Mouse (Mus musculus) lung, postnatal 0 days (tissue): ENCODE measurements around the gene Babam2. TPM values are rescaled to one million over a fixed set of nuclear protein-coding genes. Genes with fewer than 3 reads are reported as not detected.

Source experiments
- ATAC-seq: fragments of 200-750 bp; cut with Nextera tagmentation; 2 replicates; pipeline ENCODE4 v1.8.0; 2017; ENCODE audit warnings: moderate library complexity
- DNase-seq: peaks from one replicate; pipeline ENCODE4 v3.0.0-alpha.2; 2016; ENCODE audit warnings: low spot score
- H3K27ac ChIP-seq: fragments of 300-500 bp; sonication (generic); 2 replicates; pipeline ENCODE4 v1.5.1; 2014; ENCODE audit warnings: antibody characterized with exemption, mild to moderate bottlenecking, low read length, mixed read lengths
- H3K27me3 ChIP-seq: fragments of 300-500 bp; sonication (generic); replicated peaks from 2 replicates; pipeline ENCODE4 v1.6.1; 2014; ENCODE audit warnings: low read length, mixed read lengths; ENCODE audit not compliant: insufficient read depth
- H3K36me3 ChIP-seq: fragments of 300-500 bp; sonication (generic); 2 replicates; pipeline ENCODE4 v1.6.1; 2014; ENCODE audit warnings: low read length, mixed read lengths; ENCODE audit not compliant: insufficient read depth
- H3K4me1 ChIP-seq: fragments of 300-500 bp; sonication (generic); 2 replicates; pipeline ENCODE4 v1.6.1; 2014; ENCODE audit warnings: antibody characterized with exemption, low read depth, low read length, mixed read lengths; ENCODE audit not compliant: insufficient read depth
- H3K4me2 ChIP-seq: fragments of 300-500 bp; sonication (generic); replicated peaks from 2 replicates; pipeline ENCODE4 v1.6.1; 2014; ENCODE audit warnings: low read depth, mild to moderate bottlenecking, low read length, moderate library complexity, mixed read lengths
- H3K4me3 ChIP-seq: fragments of 300-500 bp; sonication (generic); 2 replicates; pipeline ENCODE4 v1.5.1; 2014; ENCODE audit warnings: low read depth, low read length
- H3K9ac ChIP-seq: fragments of 300-500 bp; sonication (generic); replicated peaks from 2 replicates; pipeline ENCODE4 v1.6.1; 2014; ENCODE audit warnings: low read depth, mild to moderate bottlenecking
- H3K9me3 ChIP-seq: fragments of 300-500 bp; sonication (generic); 2 replicates; pipeline ENCODE4 v1.6.1; 2016; ENCODE audit warnings: low read length, mixed read lengths
- CTCF ChIP-seq: IDR thresholded peaks from 2 replicates; pipeline ENCODE4 v1.5.1; 2016; ENCODE audit warnings: antibody characterized with exemption, mild to moderate bottlenecking
- EP300 ChIP-seq: IDR thresholded peaks from 2 replicates; pipeline ENCODE4 v1.6.1; 2016; ENCODE audit warnings: antibody characterized with exemption, mild to moderate bottlenecking, control low read depth
- WGBS: fragments of 180-500 bp; shearing (Covaris S2); extraction: QIAGEN DNeasy Blood & Tissue Kit; methylation state at CpG from one replicate; pipeline ENCODE4 v1.1.7; 2014; 5-methylcytosine and 5-hydroxymethylcytosine counted together
- polyA plus RNA-seq: library from polyadenylated mRNA; unstranded; fragments of >200 nt; fragmentation: Nextera tagmentation; extraction: Ambion mirVana; gene quantifications from 2 replicates; pipeline ENCODE4 v1.2.1, GENCODE M21; 2015

The Babam2 gene
- polyA plus RNA-seq, 1 experiment from 2014 or later: 39.4 TPM

DNA sequence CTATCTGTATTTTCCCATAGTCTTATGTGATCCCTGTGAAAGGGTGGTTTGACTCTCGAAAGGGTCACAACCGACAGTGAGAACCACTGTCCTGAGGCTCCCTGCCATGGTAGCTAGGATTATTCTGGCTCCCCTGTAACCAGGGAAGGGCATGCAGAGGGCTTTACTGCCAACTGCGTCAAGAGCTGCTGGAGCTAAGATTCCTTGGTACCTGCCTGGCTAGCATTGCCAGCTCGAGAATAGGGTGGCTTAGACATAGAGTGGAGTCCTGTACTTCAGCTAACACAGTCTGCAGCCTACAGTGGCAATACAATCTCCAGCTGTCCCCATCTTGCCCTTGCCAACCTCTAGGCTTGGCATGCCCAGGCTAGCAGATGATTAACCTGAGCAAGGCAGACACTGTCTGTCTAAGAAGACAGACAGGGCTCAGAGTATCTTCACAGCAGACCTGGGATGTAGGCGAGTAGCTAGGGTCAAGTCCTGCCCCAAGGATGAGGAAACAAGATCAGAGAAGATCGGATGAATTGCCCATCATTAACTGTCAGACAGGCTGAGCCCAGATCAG, 389.1 kb downstream of the Babam2 start:
- 80% methylated on average over 6 of the region's 6 CpGs for WGBS
- H3K27ac ChIP-seq: no peak overlapping the region
- no peaks in the 10 kb centered on the region for H3K27me3 ChIP-seq
- ATAC-seq (no peak), DNase-seq (no peak)
- H3K36me3 ChIP-seq: no peaks in the 10 kb centered on the region
- TF ChIP-seq EP300: no peak
- no peak for TF ChIP-seq CTCF
- H3K4me2 ChIP-seq: no peak overlapping the region
- no peaks in the 10 kb centered on the region for H3K9me3 ChIP-seq
- peaks cover 6% of the 10 kb centered on the region; the same call in 1 of the 2 replicates for H3K4me1 ChIP-seq
- H3K9ac ChIP-seq: no peak overlapping the region
- H3K4me3 ChIP-seq: no peak overlapping the region

DNA sequence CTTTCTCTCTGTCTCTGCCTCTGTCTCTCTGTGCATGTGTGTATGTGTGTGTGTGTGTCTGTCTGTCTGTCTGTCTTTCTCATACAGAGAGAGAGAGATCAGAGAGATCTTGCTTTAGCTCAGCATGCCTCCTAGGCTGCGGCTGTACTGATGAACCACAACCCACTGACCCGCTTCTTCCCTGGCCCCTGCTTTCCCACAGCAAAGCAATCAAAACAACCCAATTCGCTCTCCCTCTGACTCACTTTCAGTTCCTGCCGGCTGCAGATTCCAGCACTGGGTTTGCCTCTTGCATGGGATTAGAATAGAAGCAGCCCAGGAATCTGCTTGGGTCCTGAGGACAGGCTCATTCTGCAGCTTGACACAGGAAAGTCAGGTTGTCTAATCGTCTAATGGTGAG, 392.0 kb downstream of the Babam2 start:
- Histone ChIP-seq H3K9me3 (no peaks in the 10 kb centered on the region), H3K4me3 (no peak overlapping the region), H3K4me1 (0 out of 2 replicates have a peak, but pooled peaks cover 6% of the 10 kb centered on the region), H3K36me3 (no peaks in the 10 kb centered on the region), H3K27me3 (no peaks in the 10 kb centered on the region), H3K9ac (no peak overlapping the region), H3K4me2 (no peak overlapping the region), H3K27ac (no peak overlapping the region)
- ATAC-seq (no peak), DNase-seq (no peak)
- TF ChIP-seq CTCF (no peak), EP300 (no peak)
- 37% methylated on average over 5 of the region's 5 CpGs for WGBS

DNA sequence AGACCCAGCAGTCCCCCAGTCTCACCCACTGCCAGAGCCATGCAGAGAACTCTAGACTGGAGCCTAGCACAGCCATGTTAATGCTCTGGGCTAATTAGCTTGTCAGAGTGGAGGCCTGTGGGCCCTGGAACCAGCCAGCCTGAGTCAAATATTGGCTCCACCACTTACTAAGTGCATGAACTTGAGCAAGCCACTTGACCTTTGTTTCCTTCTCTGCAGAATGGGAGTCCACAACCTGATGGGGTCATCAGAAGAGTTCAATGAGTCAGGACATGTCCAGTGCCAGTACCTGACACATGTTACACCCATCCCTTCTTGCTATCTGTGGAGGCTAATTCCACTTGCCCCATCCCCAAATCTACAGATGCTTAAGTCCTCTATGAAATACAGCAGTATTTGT, 394.8 kb downstream of the Babam2 start:
- Histone ChIP-seq H3K9me3 (no peaks in the 10 kb centered on the region), H3K4me1 (no peaks in the 10 kb centered on the region), H3K36me3 (no peaks in the 10 kb centered on the region), H3K27ac (no peak overlapping the region), H3K9ac (no peak overlapping the region), H3K4me3 (no peak overlapping the region), H3K4me2 (no peak overlapping the region), H3K27me3 (no peaks in the 10 kb centered on the region)
- TF ChIP-seq CTCF: no peak
- TF ChIP-seq EP300: no peak
- no peak for ATAC-seq
- no peak for DNase-seq

DNA sequence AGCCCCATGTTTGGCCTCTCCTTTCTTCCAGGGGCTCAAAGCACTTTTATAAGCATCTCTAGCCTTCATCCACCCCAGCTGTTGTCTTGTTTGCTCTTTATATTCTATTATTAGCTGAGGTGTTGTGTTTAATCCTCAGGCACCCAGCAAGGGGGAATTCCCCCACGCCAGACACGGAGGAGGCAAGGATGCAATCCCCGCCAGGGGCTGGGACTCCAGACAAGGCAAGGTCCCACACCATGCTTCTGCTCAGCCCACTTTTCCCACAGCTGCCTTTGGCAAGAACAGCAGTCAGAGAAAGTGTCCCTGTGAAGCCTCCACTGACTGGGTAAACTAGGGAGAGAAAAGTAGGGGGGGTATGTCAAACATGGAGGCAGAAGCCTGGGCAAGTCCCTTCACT, 401.2 kb downstream of the Babam2 start:
- H3K4me1 ChIP-seq: no peaks in the 10 kb centered on the region; the same call in 1 of the 2 replicates
- no peak overlapping the region for H3K27ac ChIP-seq
- ATAC-seq: peak; percentile 34
- no peaks in the 10 kb centered on the region for H3K27me3 ChIP-seq
- no peak overlapping the region for H3K4me2 ChIP-seq
- no peaks in the 10 kb centered on the region for H3K9me3 ChIP-seq
- H3K9ac ChIP-seq: no peak overlapping the region
- WGBS: 94% methylated on average over 3 of the region's 3 CpGs
- no peak overlapping the region for H3K4me3 ChIP-seq
- TF ChIP-seq EP300: no peak
- no peak for TF ChIP-seq CTCF
- no peaks in the 10 kb centered on the region for H3K36me3 ChIP-seq
- no peak for DNase-seq

- H3K4me2 ChIP-seq: no peak overlapping the region
- no peaks in the 10 kb centered on the region for H3K27me3 ChIP-seq
- no peaks in the 10 kb centered on the region for H3K9me3 ChIP-seq
- no peak overlapping the region for H3K9ac ChIP-seq
- ATAC-seq: peak; percentile 21
- H3K27ac ChIP-seq: no peak overlapping the region
- peak; percentile 67 for DNase-seq
- H3K4me3 ChIP-seq: no peak overlapping the region
- no peaks in the 10 kb centered on the region for H3K36me3 ChIP-seq
- no peaks in the 10 kb centered on the region; the same call in 1 of the 2 replicates for H3K4me1 ChIP-seq
- 23% methylated on average over 5 of the region's 5 CpGs for WGBS
- no peak for TF ChIP-seq CTCF
- TF ChIP-seq EP300: no peak
These were observed 405.0 kb downstream of the Babam2 start for GRCm38 (mm10) chr5:32102484-32102883.

DNA sequence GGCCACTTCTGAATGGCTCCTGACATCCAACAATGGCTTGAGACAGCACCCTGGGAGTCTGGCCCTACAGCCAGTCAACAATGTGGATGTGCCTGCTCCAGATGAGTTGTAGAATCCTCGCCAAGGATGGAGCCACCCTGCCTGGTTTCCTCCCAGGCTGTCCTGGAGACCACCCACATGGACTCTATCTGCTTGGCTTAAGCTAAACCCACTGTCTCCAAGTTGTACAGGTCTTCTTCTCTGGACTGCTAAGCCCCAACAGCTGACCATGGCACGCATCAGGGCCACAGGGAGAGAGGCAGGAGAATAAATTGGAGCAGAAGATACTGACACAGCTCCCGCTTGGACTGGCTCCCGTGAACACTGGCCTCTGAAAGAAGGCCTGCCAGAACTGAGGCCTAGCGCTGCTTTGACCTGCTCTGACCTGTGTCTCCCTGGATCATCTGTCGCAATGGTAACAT, 405.5 kb downstream of the Babam2 start:
- WGBS: 63% methylated on average over 6 of the region's 6 CpGs
- ATAC-seq: no peak

DNA sequence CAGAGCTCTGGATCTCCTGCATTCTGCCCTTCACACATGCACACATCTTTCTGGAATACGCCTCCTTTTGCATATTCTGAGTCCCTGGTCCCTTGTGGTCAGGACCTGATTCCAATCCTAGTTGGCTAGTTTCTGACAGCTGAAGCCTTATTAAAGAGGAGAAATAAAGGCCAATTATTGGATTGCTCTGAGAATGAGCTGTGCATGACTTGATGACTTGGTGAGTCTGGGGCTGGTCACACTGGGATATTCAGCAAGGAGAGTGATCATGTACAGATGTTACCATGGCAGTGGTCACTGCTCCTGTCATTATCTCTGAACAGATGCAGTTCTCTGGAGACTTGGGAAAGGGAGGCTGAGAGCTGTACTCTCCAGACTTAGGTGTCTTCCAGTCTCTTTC, 406.1 kb downstream of the Babam2 start:
- no peak overlapping the region for H3K4me2 ChIP-seq
- H3K27ac ChIP-seq: no peak overlapping the region
- ATAC-seq (no peak), DNase-seq (no peak)
- 90% methylated on average over 1 of the region's 1 CpGs for WGBS
- H3K36me3 ChIP-seq: no peaks in the 10 kb centered on the region
- H3K9ac ChIP-seq: no peak overlapping the region
- H3K4me3 ChIP-seq: no peak overlapping the region
- TF ChIP-seq EP300: no peak
- no peak for TF ChIP-seq CTCF
- H3K9me3 ChIP-seq: no peaks in the 10 kb centered on the region
- no peaks in the 10 kb centered on the region for H3K27me3 ChIP-seq
- H3K4me1 ChIP-seq: no peaks in the 10 kb centered on the region; the same call in 1 of the 2 replicates

More for the DNA sequence above, 405.5 kb downstream of the Babam2 start:
- Histone ChIP-seq H3K36me3 (no peaks in the 10 kb centered on the region), H3K4me1 (no peaks in the 10 kb centered on the region; the same call in 1 of the 2 replicates), H3K4me2 (no peak overlapping the region), H3K27me3 (no peaks in the 10 kb centered on the region), H3K9me3 (no peaks in the 10 kb centered on the region), H3K9ac (no peak overlapping the region), H3K27ac (no peak overlapping the region), H3K4me3 (no peak overlapping the region)
- DNase-seq: no peak
- TF ChIP-seq CTCF (no peak), EP300 (no peak)
